Mouse (Mus musculus) v-Abl transformed pro-B cells (cell line): Measurements from ENCODE around the gene Itch.
"Not testable (repeated sequence)": the region's sequence is repeated elsewhere in the genome, so short reads cannot be mapped to it uniquely, and the experiment has no call there.

Experiments used
- in situ Hi-C, 2 experiments: fragments of 400-800 bp; cut with MboI; formaldehyde crosslinking; loops; one replicate each; pipeline ENCODE4 v1.15.1; 2025; ENCODE audit not compliant: unreplicated experiment in 2 of 2

Itch gene

GRCm38 (mm10) chr2:155133011-155133976, at the start of gene Itch:
TSS of gene Itch (plus strand) at chr2:155133509.
- in situ Hi-C loops, result no loop called here

GRCm38 (mm10) chr2:155084546-155084945, 48.8 kb upstream of the Itch start:
- in situ Hi-C loops, result loop anchor here (5.0 to 10.0 kb wide), 4 partner anchors 88 to 303 kb away; partner anchors contain the start of gene Trp53inp2 (in 1 of the 2)

GRCm38 (mm10) chr2:155086328-155086727, 47.0 kb upstream of the Itch start:
- in situ Hi-C loops, result loop anchor here (5.0 to 10.0 kb wide), 2 partner anchors 116 to 118 kb away; no protein-coding TSS in a partner anchor

GRCm38 (mm10) chr2:155088264-155088663, 45.0 kb upstream of the Itch start:
- in situ Hi-C loops, result loop anchor here (5.0 to 10.0 kb wide), 2 partner anchors 114 to 117 kb away; no protein-coding TSS in a partner anchor

GRCm38 (mm10) chr2:155090909-155091742, 42.2 kb upstream of the Itch start:
- in situ Hi-C loops, result no loop called here

- in situ Hi-C loops, result no loop called here
Measured at GRCm38 (mm10) chr2:155091743-155092075, 41.6 kb upstream of the Itch start.

- in situ Hi-C loops, result no loop called here
Measured at GRCm38 (mm10) chr2:155093418-155093817, 39.9 kb upstream of the Itch start.

- in situ Hi-C loops, result no loop called here
Measured at GRCm38 (mm10) chr2:155098720-155099380, 34.5 kb upstream of the Itch start.

GRCm38 (mm10) chr2:155099421-155099820, 33.9 kb upstream of the Itch start:
- in situ Hi-C loops, result no loop called here

GRCm38 (mm10) chr2:155099994-155100795, 33.1 kb upstream of the Itch start:
- in situ Hi-C loops, result no loop called here

GRCm38 (mm10) chr2:155100796-155101259, 32.5 kb upstream of the Itch start:
- in situ Hi-C loops, result no loop called here

- in situ Hi-C loops, result no loop called here
Measured at GRCm38 (mm10) chr2:155101761-155102181, 31.5 kb upstream of the Itch start.

- in situ Hi-C loops, result no loop called here
Measured at GRCm38 (mm10) chr2:155103607-155104006, 29.7 kb upstream of the Itch start.

- in situ Hi-C loops, result not testable (repeated sequence)
Measured at GRCm38 (mm10) chr2:155107276-155107675, 26.0 kb upstream of the Itch start.

- in situ Hi-C loops, result no loop called here
Measured at GRCm38 (mm10) chr2:155115216-155115830, 18.0 kb upstream of the Itch start.

- in situ Hi-C loops, result no loop called here
Measured at GRCm38 (mm10) chr2:155133977-155134860, 910 bp downstream of the Itch start.

- in situ Hi-C loops, result no loop called here
Measured at GRCm38 (mm10) chr2:155135092-155135491, 1.8 kb downstream of the Itch start.

- in situ Hi-C loops, result no loop called here
Measured at GRCm38 (mm10) chr2:155135534-155135933, 2.2 kb downstream of the Itch start.
